ENCODE assay signal across 19 mouse cellular contexts in genomic region chr4:41353265-41353664, GRCm38 (mm10). TPM values are rescaled to one million over a fixed set of nuclear protein-coding genes. Genes with fewer than 3 reads are reported as not detected.
DNase-seq lines count a peak whose midpoint lies in the region; ATAC-seq and TF ChIP-seq lines count a peak whose summit lies in the region.
"Had no signal": no experiment of that assay in that cellular context is flagged by ENCODE, and none has a peak within 500 bp of the region (broad histone marks: within the 10 kb centered on the region; RNA-seq: fewer than 3 reads in every experiment).

No protein-coding gene starts in this region.

- H3K79me2 ChIP-seq in CH12.LX (replicated peaks; ENCODE audit: control insufficient read depth, extremely low read depth, insufficient read depth, poor library complexity, severe bottlenecking), result peaks cover 30% of the 10 kb centered on the region

- TF ChIP-seq POLR2A in CH12.LX (IDR thresholded peaks at IDR 0.05; ENCODE audit: low read depth, low read length), result no peak
- TF ChIP-seq POLR2A in thymus, adult 2 months (IDR thresholded peaks at IDR 0.05; ENCODE audit: control insufficient read depth, extremely low read depth, insufficient read depth, low read length, poor library complexity), result no peak

- H3K36me3 ChIP-seq in CH12.LX (replicated peaks in 1 of 2; ENCODE audit: control insufficient read depth in 1 of 2, insufficient read depth in 1 of 2, low read length in 1 of 2), result peaks cover 5 to 37% of the 10 kb centered on the region in 2 experiments
- H3K36me3 ChIP-seq in liver, postnatal 0 days (replicated peaks; ENCODE audit: insufficient read depth, low read length), result peaks cover 6% of the 10 kb centered on the region; the same call in 1 of the 2 replicates
- peaks cover 61% of the 10 kb centered on the region for H3K36me3 ChIP-seq in embryonic facial prominence, embryonic 10.5 days (replicated peaks)
- no peaks in the 10 kb centered on the region for H3K36me3 ChIP-seq in thymus, adult 2 months (ENCODE audit: control insufficient read depth, insufficient read depth, low read length)

- TF ChIP-seq EP300 in CH12.LX (IDR thresholded peaks at IDR 0.05; ENCODE audit: low read length), result no peak
- no peak for TF ChIP-seq EP300 in liver, postnatal 0 days (IDR thresholded peaks at IDR 0.05; ENCODE audit: low read depth)

- in situ Hi-C loops in CH12.LX (cut with MboI; ENCODE audit: low pct_ligation_motif_present, low pct_unique_long_range_greater_than_20kb, low sequenced_read_pairs), result no loop called here

- H3K27ac ChIP-seq in CH12.LX (ENCODE audit: insufficient read depth, low read depth), result no peak overlapping the region
- peak overlapping the region; percentile 26; the same call in 1 of the 2 replicates for H3K27ac ChIP-seq in liver, postnatal 0 days (ENCODE audit: low read depth)
- no peak overlapping the region for H3K27ac ChIP-seq in embryonic facial prominence, embryonic 10.5 days (replicated peaks)
- H3K27ac ChIP-seq in thymus, adult 2 months (ENCODE audit: control insufficient read depth, insufficient read depth, low read length), result no peak overlapping the region
- H3K27ac ChIP-seq: embryonic facial prominence, embryonic 13.5 days; hindbrain, embryonic 14.5 days; layer of hippocampus, adult 2 months had no signal

- dilution Hi-C loops in CH12.LX (cut with MboI; ENCODE audit: extremely low pct_ligation_motif_present, extremely low pct_unique_long_range_greater_than_20kb, low sequenced_read_pairs), result no loop called here

- no peak for TF ChIP-seq CTCF in CH12.LX (conservative IDR thresholded peaks at IDR 0.05 in 1 of 2, IDR thresholded peaks at IDR 0.05 in 1 of 2; ENCODE audit: low read depth in 2 of 2, low read length in 2 of 2)
- peak; percentile 9; the same call in 1 of the 2 replicates for TF ChIP-seq CTCF in liver, postnatal 0 days (IDR thresholded peaks at IDR 0.05; ENCODE audit: low read depth)
- no peak for TF ChIP-seq CTCF in thymus, adult 2 months (IDR thresholded peaks at IDR 0.05; ENCODE audit: borderline replicate concordance, control insufficient read depth, extremely low read depth, insufficient read depth, low read length, poor library complexity)

- no peak for TF ChIP-seq RAD21 in CH12.LX (IDR thresholded peaks at IDR 0.05; ENCODE audit: low read depth, low read length)

- H3K4me3 ChIP-seq in CH12.LX (replicated peaks in 1 of 3; ENCODE audit: low read depth in 2 of 3, low read length in 2 of 3, poor library complexity in 1 of 3), result no peak overlapping the region
- H3K4me3 ChIP-seq in liver, postnatal 0 days (ENCODE audit: low read depth, low read length), result no peak overlapping the region
- H3K4me3 ChIP-seq in embryonic facial prominence, embryonic 10.5 days, result no peak overlapping the region
- H3K4me3 ChIP-seq in thymus, adult 2 months (ENCODE audit: control insufficient read depth, insufficient read depth, low read length), result no peak overlapping the region
- H3K4me3 ChIP-seq: embryonic facial prominence, embryonic 13.5 days; layer of hippocampus, adult 2 months had no signal

- DNase-seq in adrenal gland, adult 2 months, result peak; percentile 30
- DNase-seq in adrenal gland, postnatal 10 days, result no peak
- DNase-seq in CH12.LX (ENCODE audit: extremely low read depth), result peak; percentile 49
- peak; percentile 24 for DNase-seq in brain, adult 2 months (ENCODE audit: low read depth, low spot score)
- DNase-seq in liver, postnatal 0 days, result no peak
- DNase-seq in embryonic facial prominence, embryonic 10.5 days (ENCODE audit: low spot score), result no peak
- no peak for DNase-seq in heart, postnatal 10 days
- DNase-seq in thymus, adult 2 months, result no peak
- DNase-seq: B cell, adult 2 months; cerebellum, postnatal 25 days; gastrocnemius, postnatal 14 days; kidney, adult 9 months; right cerebral cortex, adult 18-20 months; thymus, postnatal 14 days had no signal

- H3K4me2 ChIP-seq in CH12.LX (ENCODE audit: insufficient read depth, low read depth, poor library complexity, severe bottlenecking), result no peak overlapping the region
- H3K4me2 ChIP-seq in liver, postnatal 0 days (ENCODE audit: low read depth, low read length), result no peak overlapping the region
- H3K4me2 ChIP-seq: embryonic facial prominence, embryonic 13.5 days; hindbrain, embryonic 14.5 days had no signal

- no peaks in the 10 kb centered on the region for H3K27me3 ChIP-seq in CH12.LX (replicated peaks)
- H3K27me3 ChIP-seq in liver, postnatal 0 days (ENCODE audit: insufficient read depth, low read length), result no peaks in the 10 kb centered on the region
- H3K27me3 ChIP-seq in embryonic facial prominence, embryonic 10.5 days (replicated peaks; ENCODE audit: low read depth, poor library complexity, severe bottlenecking), result no peaks in the 10 kb centered on the region
- no peaks in the 10 kb centered on the region for H3K27me3 ChIP-seq in thymus, adult 2 months (ENCODE audit: control insufficient read depth, insufficient read depth, low read length)
- H3K27me3 ChIP-seq: embryonic facial prominence, embryonic 13.5 days had no signal

- H3K9me3 ChIP-seq in CH12.LX (replicated peaks; ENCODE audit: low read length), result peaks cover 3% of the 10 kb centered on the region
- H3K9me3 ChIP-seq in liver, postnatal 0 days (ENCODE audit: low read length), result no peaks in the 10 kb centered on the region
- H3K9me3 ChIP-seq in embryonic facial prominence, embryonic 10.5 days, result 0 out of 2 replicates have a peak, but pooled peaks cover 3% of the 10 kb centered on the region
- H3K9me3 ChIP-seq: embryonic facial prominence, embryonic 13.5 days had no signal

- ATAC-seq in liver, postnatal 0 days, result peak; percentile 35
- ATAC-seq: forebrain, embryonic 16.5 days; midbrain, embryonic 16.5 days had no signal

- 70% methylated on average over 1 of the region's 1 CpGs for WGBS in liver, postnatal 0 days (ENCODE audit: insufficient replicate concordance)
- 88% methylated on average over 1 of the region's 1 CpGs for WGBS in embryonic facial prominence, embryonic 10.5 days
- 84% methylated on average over 1 of the region's 1 CpGs for WGBS in thymus, adult 2 months

- H3K9ac ChIP-seq in CH12.LX (ENCODE audit: insufficient read depth, low read depth), result no peak overlapping the region
- no peak overlapping the region for H3K9ac ChIP-seq in liver, postnatal 0 days (replicated peaks)
- H3K9ac ChIP-seq: embryonic facial prominence, embryonic 13.5 days; hindbrain, embryonic 14.5 days had no signal

- H3K4me1 ChIP-seq in CH12.LX (ENCODE audit: control insufficient read depth in 1 of 2, insufficient read depth in 2 of 2), result peaks cover 0 to 34% of the 10 kb centered on the region in 2 experiments; a peak in 3 of 4 replicates
- H3K4me1 ChIP-seq in liver, postnatal 0 days (ENCODE audit: insufficient read depth), result peaks cover 19% of the 10 kb centered on the region
- H3K4me1 ChIP-seq in embryonic facial prominence, embryonic 10.5 days, result peaks cover 10% of the 10 kb centered on the region
- no peaks in the 10 kb centered on the region for H3K4me1 ChIP-seq in thymus, adult 2 months (replicated peaks; ENCODE audit: control insufficient read depth, insufficient read depth, low read length)

- intact Hi-C loops in heart, postnatal 10 days (cut with DNase I), result no loop called here

TF ChIP-seq in CH12.LX, 34 proteins besides CTCF, POLR2A, EP300 and RAD21:
- 0 out of 2 replicates have a peak, but pooled peaks have one; percentile 30 for TF ChIP-seq MAFK (IDR thresholded peaks at IDR 0.05; ENCODE audit: insufficient replicate concordance, low read length)
- TF ChIP-seq ETS1 (conservative IDR thresholded peaks at IDR 0.05; ENCODE audit: low read depth, low read length), result peak; percentile 62
- no peak for TF ChIP-seq CHD2 (IDR thresholded peaks at IDR 0.05; ENCODE audit: low read length)

RNA-seq across cellular contexts. Expression of gene Ubap1, which starts 4.5 kb away (rescaled TPM):
- total RNA-seq in adrenal gland, adult 2 months (2021), result 10 to 100 TPM; 50.2 to 59.9 TPM
- polyA plus RNA-seq in adrenal gland, adult 2 months (2012; rRNA removed), result 13.9 and 16.0 TPM in 2 replicates
- total RNA-seq in adrenal gland, postnatal 10 days (2021), result 10 to 100 TPM; 40.7 to 50.5 TPM
- total RNA-seq in CH12.LX (2012; rRNA removed) (11.5 and 17.0 TPM in 2 replicates), CH12.LX (2014; rRNA removed) (14.0 and 17.5 TPM in 2 replicates)
- polyA plus RNA-seq in CH12.LX (2012; ENCODE audit: insufficient read length, low read depth), result 22.3 and 28.0 TPM in 2 replicates
- polyA plus RNA-seq in liver, postnatal 0 days (2015; fragmentation: Nextera tagmentation; extraction: Ambion mirVana), result 25.6 and 28.6 TPM in 2 replicates
- 61.4 and 65.4 TPM in 2 replicates for polyA plus RNA-seq in embryonic facial prominence, embryonic 10.5 days (2016; fragmentation: Nextera tagmentation; extraction: Ambion mirVana)
- 10 to 100 TPM; 38.9 to 43.5 TPM for total RNA-seq in heart, postnatal 10 days (2021)
- polyA plus RNA-seq in thymus, adult 2 months (2012; rRNA removed), result 23.1 and 29.2 TPM in 2 replicates

RNA-seq across cellular contexts. Expression of gene Dcaf12, which starts 38.6 kb away (rescaled TPM):
- total RNA-seq in adrenal gland, adult 2 months (2021), result 10 to 100 TPM; 44.5 to 49.4 TPM
- 22.1 and 26.0 TPM in 2 replicates for polyA plus RNA-seq in adrenal gland, adult 2 months (2012; rRNA removed)
- total RNA-seq in adrenal gland, postnatal 10 days (2021), result 10 to 100 TPM; 47.2 to 51.8 TPM
- 24.3 and 31.3 TPM in 2 replicates for total RNA-seq in CH12.LX (2012; rRNA removed)
- 30.8 and 33.7 TPM in 2 replicates for total RNA-seq in CH12.LX (2014; rRNA removed)
- polyA plus RNA-seq in CH12.LX (2012; ENCODE audit: insufficient read length, low read depth), result 36.7 and 42.0 TPM in 2 replicates
- polyA plus RNA-seq in liver, postnatal 0 days (2015; fragmentation: Nextera tagmentation; extraction: Ambion mirVana), result 35.8 and 39.6 TPM in 2 replicates
- polyA plus RNA-seq in embryonic facial prominence, embryonic 10.5 days (2016; fragmentation: Nextera tagmentation; extraction: Ambion mirVana), result 62.0 and 62.6 TPM in 2 replicates
- total RNA-seq in heart, postnatal 10 days (2021), result 10 to 100 TPM; 40.6 to 44.9 TPM
- polyA plus RNA-seq in thymus, adult 2 months (2012; rRNA removed), result 37.7 and 42.9 TPM in 2 replicates

Comparison
In these comparisons a context has a peak if more than half of its experiments do, and no peak if none do; other contexts are left out.
1. DNase-seq: peak in adrenal gland, adult 2 months (single experiment), CH12.LX (single experiment) and brain, adult 2 months (single experiment); none in adrenal gland, postnatal 10 days (single experiment), liver, postnatal 0 days (single experiment), embryonic facial prominence, embryonic 10.5 days (single experiment), heart, postnatal 10 days (0 of 2) and thymus, adult 2 months (single experiment).